Mouse (Mus musculus) midbrain, embryonic 11.5 days (tissue): ENCODE data around the gene Mnat1. TPM values are rescaled to one million over a fixed set of nuclear protein-coding genes. Genes with fewer than 3 reads are reported as not detected.

ENCODE experiments used
- ATAC-seq: fragments of 200-750 bp; cut with Nextera tagmentation; 2 replicates; pipeline ENCODE4 v1.8.0; 2017; ENCODE audit warnings: moderate TSS enrichment, moderate library complexity; ENCODE audit not compliant: low FRiP score
- DNase-seq: peaks from one replicate; pipeline ENCODE4 v3.0.0; 2015; ENCODE audit warnings: low spot score; ENCODE audit errors: missing footprints
- H3K27ac ChIP-seq: fragments of 300-500 bp; sonication (generic); 2 replicates; pipeline ENCODE4 v1.5.1; 2014; ENCODE audit warnings: low read depth, low read length
- H3K27me3 ChIP-seq: fragments of 300-500 bp; sonication (generic); 2 replicates; pipeline ENCODE4 v1.6.1; 2014; ENCODE audit warnings: mild to moderate bottlenecking, low read length, moderate library complexity, mixed read lengths; ENCODE audit not compliant: control insufficient read depth, insufficient read depth
- H3K36me3 ChIP-seq: fragments of 300-500 bp; sonication (generic); 2 replicates; pipeline ENCODE4 v1.6.1; 2014; ENCODE audit warnings: mild to moderate bottlenecking, low read length, moderate library complexity, mixed read lengths; ENCODE audit not compliant: control insufficient read depth, insufficient read depth
- H3K4me1 ChIP-seq: fragments of 300-500 bp; sonication (generic); 2 replicates; pipeline ENCODE4 v1.6.1; 2014; ENCODE audit warnings: low read length; ENCODE audit not compliant: control insufficient read depth, insufficient read depth
- H3K4me2 ChIP-seq: fragments of 300-500 bp; sonication (generic); 2 replicates; pipeline ENCODE4 v1.6.1; 2014; ENCODE audit warnings: mild to moderate bottlenecking, moderate library complexity
- H3K4me3 ChIP-seq: fragments of 300-500 bp; sonication (generic); 2 replicates; pipeline ENCODE4 v1.5.1; 2014; ENCODE audit warnings: low read depth, low read length
- H3K9ac ChIP-seq: fragments of 300-500 bp; sonication (generic); 2 replicates; pipeline ENCODE4 v1.6.1; 2014; ENCODE audit warnings: low read length
- H3K9me3 ChIP-seq: fragments of 300-500 bp; sonication (generic); 2 replicates; pipeline ENCODE4 v1.6.1; 2016; ENCODE audit warnings: low read length; ENCODE audit not compliant: control insufficient read depth
- WGBS: fragments of 180-500 bp; shearing (Covaris S2); extraction: QIAGEN DNeasy Blood & Tissue Kit; methylation state at CpG from one replicate; pipeline ENCODE4 v1.1.7; 2014; 5-methylcytosine and 5-hydroxymethylcytosine counted together
- polyA plus RNA-seq: library from polyadenylated mRNA; unstranded; fragments of >200 nt; fragmentation: Nextera tagmentation; extraction: Ambion mirVana; gene quantifications from 2 replicates; pipeline ENCODE4 v1.2.1, GENCODE M21; 2014

Mnat1 gene
- polyA plus RNA-seq, 1 experiment from 2014 or later: 36.8 TPM

- Histone ChIP-seq H3K4me3 (no peak overlapping the region), H3K36me3 (no peaks in the 10 kb centered on the region; the same call in 1 of the 2 replicates), H3K9me3 (no peaks in the 10 kb centered on the region), H3K9ac (no peak overlapping the region), H3K4me2 (no peak overlapping the region), H3K27ac (no peak overlapping the region), H3K27me3 (no peaks in the 10 kb centered on the region), H3K4me1 (no peaks in the 10 kb centered on the region)
- ATAC-seq (no peak), DNase-seq (no peak)
- WGBS: 91% methylated on average over 3 of the region's 3 CpGs
These were observed 146.0 kb downstream of the Mnat1 start for GRCm38 (mm10) chr12:73269531-73269930.

DNA sequence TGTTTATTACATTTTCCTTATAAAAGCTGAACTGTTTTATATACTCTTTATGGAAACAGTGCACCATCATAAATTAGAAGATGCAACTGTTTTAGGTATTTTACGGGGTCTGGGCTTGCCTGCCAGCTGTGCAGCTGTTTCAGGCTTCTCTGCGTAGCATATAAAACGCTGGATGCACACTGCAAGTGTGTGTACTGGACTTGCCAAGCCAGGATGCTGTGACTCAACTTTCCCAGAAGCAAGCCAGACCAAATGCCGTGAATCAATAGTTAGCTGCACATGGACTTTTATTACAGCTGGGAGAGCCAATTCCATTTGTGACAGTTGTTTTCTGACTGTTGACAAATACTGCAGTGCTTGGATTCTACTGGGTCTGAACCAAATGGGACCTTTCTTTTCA lies 146.4 kb downstream of the Mnat1 start:
- H3K27ac ChIP-seq: no peak overlapping the region
- ATAC-seq (no peak), DNase-seq (no peak)
- no peaks in the 10 kb centered on the region for H3K27me3 ChIP-seq
- no peaks in the 10 kb centered on the region for H3K4me1 ChIP-seq
- no peaks in the 10 kb centered on the region; the same call in 1 of the 2 replicates for H3K36me3 ChIP-seq
- WGBS: 92% methylated on average over 4 of the region's 4 CpGs
- no peak overlapping the region for H3K4me2 ChIP-seq
- H3K4me3 ChIP-seq: no peak overlapping the region
- H3K9me3 ChIP-seq: no peaks in the 10 kb centered on the region
- H3K9ac ChIP-seq: no peak overlapping the region

DNA sequence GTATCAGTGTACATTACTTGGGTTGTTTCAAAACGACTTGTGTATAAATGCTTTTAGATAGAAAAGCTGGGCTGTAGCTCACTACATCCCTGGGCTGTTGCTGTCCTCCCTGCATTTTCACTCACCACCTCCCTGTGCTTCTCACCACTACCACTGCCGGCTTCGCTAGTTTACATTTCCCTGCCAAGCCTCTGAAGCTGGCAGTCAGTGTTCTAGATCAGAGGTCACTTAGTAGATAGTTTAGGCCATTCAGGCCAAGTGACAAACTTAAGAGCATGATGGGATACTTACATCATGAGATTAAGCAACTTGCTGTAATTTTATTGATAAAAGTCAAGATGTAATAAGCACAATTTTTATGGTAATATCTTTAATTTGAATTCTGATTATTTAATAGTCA lies 151.4 kb downstream of the Mnat1 start:
- ATAC-seq: no peak
- no peak overlapping the region for H3K9ac ChIP-seq
- H3K27ac ChIP-seq: no peak overlapping the region
- H3K4me2 ChIP-seq: no peak overlapping the region
- 98% methylated on average over 3 of the region's 3 CpGs for WGBS
- H3K4me3 ChIP-seq: no peak overlapping the region
- no peaks in the 10 kb centered on the region for H3K4me1 ChIP-seq
- peaks cover 11% of the 10 kb centered on the region for H3K36me3 ChIP-seq
- no peaks in the 10 kb centered on the region for H3K9me3 ChIP-seq
- no peak for DNase-seq
- H3K27me3 ChIP-seq: no peaks in the 10 kb centered on the region

DNA sequence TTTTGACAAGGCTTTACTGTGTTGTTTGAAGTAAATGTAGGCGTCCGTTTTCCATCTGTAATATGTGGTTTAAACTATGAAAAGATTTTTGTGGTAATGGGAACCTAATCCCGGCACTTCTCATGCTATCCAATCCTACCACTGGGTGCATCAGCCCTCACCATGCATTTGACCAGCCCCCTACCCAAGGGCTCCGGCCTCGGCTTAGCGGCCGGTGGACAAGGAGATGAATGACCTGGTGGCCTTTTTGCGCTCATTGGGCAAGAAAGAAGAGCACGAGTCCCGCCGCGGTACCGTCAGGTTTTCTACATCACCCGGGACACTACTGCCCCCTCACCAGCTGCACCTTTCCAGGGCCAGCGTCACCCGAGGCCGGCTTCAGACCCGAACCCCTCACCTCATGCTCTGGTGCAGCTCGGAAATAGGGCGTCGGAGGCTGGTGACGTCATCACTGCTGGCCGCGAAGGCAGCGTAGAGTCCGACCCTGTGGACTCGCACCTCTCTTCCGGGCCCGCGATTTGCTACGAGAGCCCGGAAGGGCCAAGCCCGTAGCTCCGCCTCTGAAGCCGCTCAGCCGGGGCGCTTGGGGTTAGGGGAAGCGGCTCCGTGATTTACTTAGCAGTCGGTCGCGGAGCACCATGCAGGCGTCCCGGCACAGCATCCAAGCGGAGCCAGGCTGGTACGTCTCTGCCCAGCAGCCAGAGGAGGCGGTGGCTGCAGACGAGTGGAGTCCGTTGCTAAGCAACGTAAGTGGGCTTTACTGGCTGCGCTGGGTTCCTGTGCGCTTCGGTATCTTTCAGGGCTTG lies 163.0 kb downstream of the Mnat1 start, which contains the start of the genes Trmt5 and Slc38a6:
Gene Trmt5, minus strand, starts transcription at position 424 of the 806 bp plus-strand sequence.
Gene Slc38a6, plus strand, starts transcription at position 493 of the 806 bp plus-strand sequence.
- H3K9ac ChIP-seq: peak within 1 kb of the TSS; percentile 85
- peaks cover 4% of the 10 kb centered on the region; the same call in 1 of the 2 replicates for H3K4me1 ChIP-seq
- no peaks in the 10 kb centered on the region for H3K27me3 ChIP-seq
- ATAC-seq (peak; percentile 97), DNase-seq (peak; percentile 98)
- peak within 1 kb of the TSS; percentile 72 for H3K4me3 ChIP-seq
- WGBS: under 1% methylated on average over 53 of the region's 53 CpGs
- no peaks in the 10 kb centered on the region for H3K9me3 ChIP-seq
- H3K36me3 ChIP-seq: peaks cover 9% of the 10 kb centered on the region; the same call in 1 of the 2 replicates
- H3K4me2 ChIP-seq: peak within 1 kb of the TSS; percentile 72
- H3K27ac ChIP-seq: peak within 1 kb of the TSS; percentile 81

GRCm38 (mm10) chr12:73287609-73288008 lies 164.1 kb downstream of the Mnat1 start:
- Histone ChIP-seq H3K4me3 (peak overlapping the region; percentile 72; the same call in 1 of the 2 replicates), H3K4me2 (peak overlapping the region; percentile 72; the same call in 1 of the 2 replicates), H3K27ac (no peak overlapping the region), H3K9ac (peak overlapping the region; percentile 85; the same call in 1 of the 2 replicates), H3K36me3 (no peaks in the 10 kb centered on the region), H3K27me3 (no peaks in the 10 kb centered on the region), H3K4me1 (peaks cover 4% of the 10 kb centered on the region; the same call in 1 of the 2 replicates), H3K9me3 (no peaks in the 10 kb centered on the region)
- no peak for DNase-seq
- no peak for ATAC-seq
- 76% methylated on average over 8 of the region's 8 CpGs for WGBS

DNA sequence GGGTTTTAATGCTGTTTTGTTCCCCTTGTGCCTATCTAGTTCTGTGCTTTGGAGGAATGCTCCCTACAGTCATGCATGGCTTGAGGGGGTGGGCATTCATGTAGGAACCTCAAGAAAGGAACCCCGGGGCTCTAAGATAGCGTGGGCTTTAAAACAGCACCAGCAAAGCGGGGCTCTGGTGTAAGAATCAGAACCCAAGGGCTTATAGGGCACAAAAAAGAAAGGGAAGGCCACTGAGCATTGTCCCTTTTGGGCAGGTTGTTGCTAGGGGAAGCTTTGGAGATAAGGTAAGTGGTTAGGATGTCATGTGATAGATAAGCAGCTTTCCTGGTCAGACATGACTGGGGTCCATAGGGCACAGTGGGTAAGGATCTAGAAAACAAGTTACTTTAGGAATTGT lies 165.1 kb downstream of the Mnat1 start:
- no peaks in the 10 kb centered on the region for H3K36me3 ChIP-seq
- no peaks in the 10 kb centered on the region for H3K27me3 ChIP-seq
- no peak overlapping the region for H3K27ac ChIP-seq
- peaks cover 4% of the 10 kb centered on the region; the same call in 1 of the 2 replicates for H3K4me1 ChIP-seq
- no peak overlapping the region for H3K4me3 ChIP-seq
- 95% methylated on average over 3 of the region's 3 CpGs for WGBS
- DNase-seq (no peak), ATAC-seq (no peak)
- H3K4me2 ChIP-seq: no peak overlapping the region
- H3K9me3 ChIP-seq: no peaks in the 10 kb centered on the region
- H3K9ac ChIP-seq: no peak overlapping the region

- Histone ChIP-seq H3K4me3 (no peak overlapping the region), H3K27me3 (no peaks in the 10 kb centered on the region), H3K27ac (no peak overlapping the region), H3K36me3 (no peaks in the 10 kb centered on the region), H3K4me1 (no peaks in the 10 kb centered on the region; the same call in 1 of the 2 replicates), H3K9ac (no peak overlapping the region), H3K9me3 (no peaks in the 10 kb centered on the region), H3K4me2 (no peak overlapping the region)
- ATAC-seq (no peak), DNase-seq (no peak)
These were observed 171.4 kb downstream of the Mnat1 start for GRCm38 (mm10) chr12:73294884-73295283.

GRCm38 (mm10) chr12:73295505-73296140 lies 172.1 kb downstream of the Mnat1 start:
- DNase-seq: no peak
- H3K27me3 ChIP-seq: no peaks in the 10 kb centered on the region
- H3K27ac ChIP-seq: no peak overlapping the region
- no peaks in the 10 kb centered on the region; the same call in 1 of the 2 replicates for H3K4me1 ChIP-seq
- no peaks in the 10 kb centered on the region for H3K36me3 ChIP-seq
- no peak overlapping the region for H3K9ac ChIP-seq
- H3K4me2 ChIP-seq: no peak overlapping the region
- no peaks in the 10 kb centered on the region for H3K9me3 ChIP-seq
- no peak overlapping the region for H3K4me3 ChIP-seq
- no peak for ATAC-seq
- 62% methylated on average over 11 of the region's 11 CpGs for WGBS

DNA sequence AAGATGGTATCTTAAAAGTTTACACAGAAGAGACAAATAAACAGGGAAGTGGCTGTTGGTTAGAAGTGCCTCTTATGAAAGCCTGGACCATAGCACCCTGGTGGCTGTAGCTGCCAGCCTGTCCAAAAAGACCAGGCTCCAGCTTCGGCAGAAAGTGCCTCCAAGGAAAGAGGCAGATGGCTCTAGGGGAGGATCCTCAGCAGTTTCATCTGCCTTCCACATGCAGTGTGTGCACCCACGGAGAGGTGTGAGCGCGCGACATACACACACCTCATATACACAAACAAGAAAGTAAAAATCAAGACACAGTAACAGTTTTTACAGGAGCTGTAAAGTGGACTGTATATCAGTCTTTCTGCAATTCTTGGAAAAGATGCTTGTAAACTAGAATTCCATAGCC lies 175.1 kb downstream of the Mnat1 start:
- H3K4me1 ChIP-seq: no peaks in the 10 kb centered on the region; the same call in 1 of the 2 replicates
- no peak overlapping the region for H3K4me2 ChIP-seq
- H3K4me3 ChIP-seq: no peak overlapping the region
- H3K27ac ChIP-seq: no peak overlapping the region
- WGBS: 92% methylated on average over 5 of the region's 5 CpGs
- H3K36me3 ChIP-seq: no peaks in the 10 kb centered on the region
- DNase-seq: no peak
- no peaks in the 10 kb centered on the region for H3K27me3 ChIP-seq
- H3K9me3 ChIP-seq: no peaks in the 10 kb centered on the region
- no peak overlapping the region for H3K9ac ChIP-seq
- ATAC-seq: no peak
